Mouse (Mus musculus): ENCODE results near the gene E030018B13Rik. TPM values are rescaled to one million over a fixed set of nuclear protein-coding genes. Genes with fewer than 3 reads are reported as not detected.

The E030018B13Rik gene
- polyA plus RNA-seq, 1 experiment from 2014 or later, result not detected

DNA sequence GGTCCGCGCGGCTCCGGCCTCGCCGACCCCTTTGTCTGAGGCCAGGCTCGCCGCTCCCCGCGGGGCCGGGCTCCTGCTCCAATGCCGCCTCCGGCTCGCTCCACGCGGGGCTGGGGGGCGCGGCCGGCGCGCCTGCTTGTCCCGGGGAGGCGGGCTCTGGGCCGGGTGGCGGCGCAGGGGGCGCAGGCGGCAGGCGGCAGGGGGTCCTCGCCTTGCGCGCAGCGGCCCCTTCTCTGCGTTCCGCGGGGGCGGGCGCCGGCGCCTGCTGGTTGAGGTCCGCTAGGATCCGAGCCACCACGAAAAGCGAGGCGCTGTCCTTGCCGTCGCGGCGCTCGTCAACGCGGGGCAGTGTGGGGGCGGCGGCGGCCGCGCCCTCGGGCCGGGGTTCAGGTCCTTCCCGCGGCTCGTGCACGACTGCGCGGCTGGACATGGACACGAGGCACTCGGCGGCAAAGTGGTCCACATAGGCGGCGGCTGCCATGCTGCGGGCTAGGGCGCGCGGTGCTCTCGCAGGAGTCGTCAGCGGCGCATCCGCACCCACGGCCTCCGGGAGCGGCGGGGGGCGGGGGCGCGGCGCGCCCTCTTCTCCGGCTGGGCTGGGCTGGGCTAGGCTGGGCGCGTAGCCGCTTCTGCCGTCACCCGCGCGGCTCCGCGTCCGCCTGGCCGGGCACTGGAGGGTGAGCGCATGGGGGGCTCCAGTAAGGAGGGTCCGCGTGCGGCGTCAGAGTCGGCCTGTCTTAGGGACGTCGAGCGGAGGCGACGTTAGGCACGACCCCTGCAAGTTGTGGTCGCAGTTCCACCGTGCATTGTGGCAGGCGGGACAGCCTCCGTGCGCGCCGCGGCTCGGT, 21.6 kb downstream of the E030018B13Rik start:
- no peaks in the 10 kb centered on the region for H3K36me3 ChIP-seq (replicated peaks; ENCODE audit: control insufficient read depth, insufficient read depth)
- no peak; the same call in 1 of the 2 replicates for ATAC-seq (ENCODE audit: low FRiP score)
- peak overlapping the region; percentile 86 for H3K4me2 ChIP-seq (replicated peaks)
- peaks cover 32% of the 10 kb centered on the region for H3K4me1 ChIP-seq (replicated peaks; ENCODE audit: control insufficient read depth, insufficient read depth, low read length)
- DNase-seq (ENCODE audit: low spot score), result no peak
- H3K27me3 ChIP-seq (ENCODE audit: control insufficient read depth, insufficient read depth, low read length), result no peaks in the 10 kb centered on the region
- H3K27ac ChIP-seq, result peak overlapping the region; percentile 97
- H3K9ac ChIP-seq, result peak overlapping the region; percentile 91
- H3K4me3 ChIP-seq (replicated peaks; ENCODE audit: low read length), result peak overlapping the region; percentile 97
- under 1% methylated on average over 97 of the region's 121 CpGs for WGBS
- no peaks in the 10 kb centered on the region for H3K9me3 ChIP-seq (ENCODE audit: control insufficient read depth, low read length)

DNA sequence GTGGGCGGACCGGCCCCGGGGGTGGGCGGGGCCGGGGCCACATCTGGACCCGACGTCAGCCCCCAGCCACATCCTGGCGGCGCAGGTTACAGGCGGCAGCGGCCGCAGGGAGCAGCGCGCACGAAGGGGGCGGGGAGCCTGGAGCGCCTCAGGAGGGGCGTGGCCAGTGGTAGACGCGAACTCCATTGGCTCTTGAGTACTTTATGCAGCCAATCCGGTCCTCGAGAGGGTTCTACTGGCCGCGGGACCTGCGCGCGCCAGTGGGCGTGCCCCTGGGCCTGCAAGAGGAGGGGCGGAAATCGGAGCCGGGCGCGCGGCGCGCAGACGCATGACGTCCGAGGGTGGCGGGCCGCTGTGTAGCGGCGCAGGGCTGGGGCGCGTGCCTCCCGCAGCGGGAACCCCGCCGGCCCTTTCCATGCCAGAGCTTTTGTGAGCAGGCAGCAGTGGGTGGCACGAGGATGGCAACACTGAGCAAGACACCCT, 22.3 kb downstream of the E030018B13Rik start, which contains the start of gene Klf13:
Gene Klf13, minus strand, starts transcription at position 2 of the 483 bp plus-strand sequence.
- peak within 1 kb of the TSS; percentile 86 for H3K4me2 ChIP-seq (replicated peaks)
- no peaks in the 10 kb centered on the region for H3K27me3 ChIP-seq (ENCODE audit: control insufficient read depth, insufficient read depth, low read length)
- peaks cover 26% of the 10 kb centered on the region for H3K4me1 ChIP-seq (replicated peaks; ENCODE audit: control insufficient read depth, insufficient read depth, low read length)
- DNase-seq (ENCODE audit: low spot score) (peak; percentile 96), ATAC-seq (ENCODE audit: low FRiP score) (peak; percentile 95)
- H3K4me3 ChIP-seq (replicated peaks; ENCODE audit: low read length), result peak within 1 kb of the TSS; percentile 97
- H3K27ac ChIP-seq, result peak within 1 kb of the TSS; percentile 97
- no peaks in the 10 kb centered on the region for H3K9me3 ChIP-seq (ENCODE audit: control insufficient read depth, low read length)
- no peaks in the 10 kb centered on the region for H3K36me3 ChIP-seq (replicated peaks; ENCODE audit: control insufficient read depth, insufficient read depth)
- under 1% methylated on average over 47 of the region's 50 CpGs for WGBS
- peak within 1 kb of the TSS; percentile 91 for H3K9ac ChIP-seq

DNA sequence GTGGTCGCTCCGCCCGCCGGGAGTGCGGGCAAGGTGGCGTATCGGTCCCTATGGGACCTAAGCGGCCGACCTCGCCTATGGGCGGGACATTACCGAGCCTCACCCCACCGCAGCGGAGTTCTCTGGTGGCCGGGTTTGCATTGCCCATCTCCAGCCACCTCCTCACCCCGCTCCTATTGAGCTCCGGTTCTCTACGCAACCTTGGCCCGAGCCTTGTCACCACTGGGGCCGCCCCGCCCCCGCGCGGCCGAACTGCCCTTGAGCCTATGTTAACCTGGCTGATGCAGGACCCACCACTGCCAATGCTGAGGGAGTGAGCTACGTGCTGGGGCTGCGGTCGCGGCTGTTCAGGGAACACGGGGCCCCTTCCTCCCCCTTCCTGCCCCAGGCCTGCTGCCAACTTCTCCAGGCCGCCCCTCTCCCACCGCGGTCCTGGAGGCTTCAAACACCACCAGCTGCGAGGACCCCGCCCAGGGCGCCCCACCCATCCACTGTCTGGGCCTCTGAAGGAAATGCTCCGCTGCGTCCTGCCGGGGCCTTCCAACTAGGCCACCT, 22.8 kb downstream of the E030018B13Rik start:
- Histone ChIP-seq H3K27me3 (ENCODE audit: control insufficient read depth, insufficient read depth, low read length) (no peaks in the 10 kb centered on the region), H3K4me1 (replicated peaks; ENCODE audit: control insufficient read depth, insufficient read depth, low read length) (peaks cover 23% of the 10 kb centered on the region), H3K4me3 (replicated peaks; ENCODE audit: low read length) (peak overlapping the region; percentile 97), H3K9me3 (ENCODE audit: control insufficient read depth, low read length) (no peaks in the 10 kb centered on the region), H3K27ac (peak overlapping the region; percentile 97), H3K9ac (peak overlapping the region; percentile 90), H3K36me3 (replicated peaks; ENCODE audit: control insufficient read depth, insufficient read depth) (no peaks in the 10 kb centered on the region), H3K4me2 (replicated peaks) (peak overlapping the region; percentile 86)
- DNase-seq (ENCODE audit: low spot score) (peak; percentile 57), ATAC-seq (ENCODE audit: low FRiP score) (peak; percentile 46; the same call in 1 of the 2 replicates)
- under 1% methylated on average over 39 of the region's 39 CpGs for WGBS

DNA sequence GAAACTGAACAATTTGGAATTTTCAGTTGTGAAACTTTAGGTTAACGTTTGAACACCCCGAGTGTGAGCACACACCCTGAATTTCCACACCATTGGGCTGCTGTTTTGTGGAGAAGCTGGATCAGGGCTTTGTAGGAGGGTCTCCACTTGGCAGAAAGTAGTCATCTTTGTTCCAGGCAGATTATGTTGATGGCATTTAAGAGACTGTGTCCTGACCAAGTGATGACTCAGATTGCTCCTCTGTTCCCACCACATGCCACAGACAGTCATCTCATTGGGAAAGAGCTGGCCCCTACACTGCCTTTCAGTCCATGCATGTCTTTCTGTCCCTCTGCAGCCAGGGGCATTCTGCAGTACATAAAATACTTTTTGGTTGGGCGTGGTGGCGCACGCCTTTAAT, 23.7 kb downstream of the E030018B13Rik start:
- H3K27ac ChIP-seq, result peak overlapping the region; percentile 97; the same call in 1 of the 2 replicates
- H3K9ac ChIP-seq, result no peak overlapping the region
- 90% methylated on average over 5 of the region's 5 CpGs for WGBS
- no peaks in the 10 kb centered on the region for H3K36me3 ChIP-seq (replicated peaks; ENCODE audit: control insufficient read depth, insufficient read depth)
- H3K9me3 ChIP-seq (ENCODE audit: control insufficient read depth, low read length), result no peaks in the 10 kb centered on the region
- H3K27me3 ChIP-seq (ENCODE audit: control insufficient read depth, insufficient read depth, low read length), result no peaks in the 10 kb centered on the region
- DNase-seq (ENCODE audit: low spot score) (no peak), ATAC-seq (ENCODE audit: low FRiP score) (no peak)
- peaks cover 15% of the 10 kb centered on the region for H3K4me1 ChIP-seq (replicated peaks; ENCODE audit: control insufficient read depth, insufficient read depth, low read length)
- H3K4me2 ChIP-seq (replicated peaks), result peak overlapping the region; percentile 86; the same call in 1 of the 2 replicates
- H3K4me3 ChIP-seq (replicated peaks; ENCODE audit: low read length), result 0 out of 2 replicates have a peak overlapping the region, but pooled peaks have one; percentile 97

DNA sequence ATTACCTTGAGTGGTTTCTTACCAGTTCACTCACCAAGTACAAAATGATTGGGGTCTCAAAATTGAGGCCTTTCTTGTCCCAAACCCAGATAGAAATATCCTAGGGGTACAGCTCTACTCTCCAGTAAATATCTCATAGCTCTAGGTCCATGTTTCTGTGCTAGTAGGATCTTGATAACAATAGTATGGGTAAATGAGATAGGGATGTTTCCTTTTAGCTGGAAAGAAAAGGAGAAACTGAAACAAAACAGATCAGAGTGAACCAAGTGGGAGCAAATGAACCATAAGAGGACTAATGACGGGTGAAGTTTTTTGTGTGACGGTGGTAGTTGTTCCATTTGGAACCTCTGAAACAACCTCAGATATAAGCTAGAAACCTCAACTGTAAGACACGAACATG, 24.4 kb downstream of the E030018B13Rik start:
- DNase-seq (ENCODE audit: low spot score) (no peak), ATAC-seq (ENCODE audit: low FRiP score) (no peak)
- Histone ChIP-seq H3K27me3 (ENCODE audit: control insufficient read depth, insufficient read depth, low read length) (no peaks in the 10 kb centered on the region), H3K4me1 (replicated peaks; ENCODE audit: control insufficient read depth, insufficient read depth, low read length) (peaks cover 7% of the 10 kb centered on the region; the same call in 1 of the 2 replicates), H3K4me3 (replicated peaks; ENCODE audit: low read length) (no peak overlapping the region), H3K4me2 (replicated peaks) (no peak overlapping the region), H3K9ac (no peak overlapping the region), H3K36me3 (replicated peaks; ENCODE audit: control insufficient read depth, insufficient read depth) (no peaks in the 10 kb centered on the region), H3K9me3 (ENCODE audit: control insufficient read depth, low read length) (no peaks in the 10 kb centered on the region), H3K27ac (no peak overlapping the region)
- 88% methylated on average over 3 of the region's 3 CpGs for WGBS

DNA sequence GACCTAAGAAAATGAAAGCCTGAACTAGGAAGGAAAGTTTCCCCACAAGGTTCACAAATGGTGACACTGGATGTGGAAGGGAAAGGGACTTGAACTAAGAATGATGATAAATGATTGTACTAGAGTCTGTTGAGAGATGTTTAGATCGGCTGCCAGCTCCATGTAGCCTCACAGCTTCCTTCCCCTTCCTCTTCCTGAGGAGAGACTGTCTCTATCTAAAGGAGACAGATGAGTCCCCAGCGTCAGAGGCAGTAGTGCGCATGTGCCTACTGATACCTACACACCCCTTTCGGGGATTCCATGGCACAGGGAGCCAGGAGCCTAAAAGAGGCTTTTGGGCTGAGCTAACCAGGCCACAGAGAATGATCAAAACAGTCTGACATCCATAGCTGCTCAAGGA, 24.8 kb downstream of the E030018B13Rik start:
- no peak overlapping the region for H3K9ac ChIP-seq
- no peak overlapping the region for H3K4me3 ChIP-seq (replicated peaks; ENCODE audit: low read length)
- H3K27ac ChIP-seq, result no peak overlapping the region
- 0 out of 2 replicates have a peak, but pooled peaks cover 5% of the 10 kb centered on the region for H3K4me1 ChIP-seq (replicated peaks; ENCODE audit: control insufficient read depth, insufficient read depth, low read length)
- WGBS, result 82% methylated on average over 4 of the region's 4 CpGs
- H3K4me2 ChIP-seq (replicated peaks), result no peak overlapping the region
- ATAC-seq (ENCODE audit: low FRiP score) (no peak), DNase-seq (ENCODE audit: low spot score) (no peak)
- H3K9me3 ChIP-seq (ENCODE audit: control insufficient read depth, low read length), result no peaks in the 10 kb centered on the region
- H3K27me3 ChIP-seq (ENCODE audit: control insufficient read depth, insufficient read depth, low read length), result no peaks in the 10 kb centered on the region
- H3K36me3 ChIP-seq (replicated peaks; ENCODE audit: control insufficient read depth, insufficient read depth), result no peaks in the 10 kb centered on the region

DNA sequence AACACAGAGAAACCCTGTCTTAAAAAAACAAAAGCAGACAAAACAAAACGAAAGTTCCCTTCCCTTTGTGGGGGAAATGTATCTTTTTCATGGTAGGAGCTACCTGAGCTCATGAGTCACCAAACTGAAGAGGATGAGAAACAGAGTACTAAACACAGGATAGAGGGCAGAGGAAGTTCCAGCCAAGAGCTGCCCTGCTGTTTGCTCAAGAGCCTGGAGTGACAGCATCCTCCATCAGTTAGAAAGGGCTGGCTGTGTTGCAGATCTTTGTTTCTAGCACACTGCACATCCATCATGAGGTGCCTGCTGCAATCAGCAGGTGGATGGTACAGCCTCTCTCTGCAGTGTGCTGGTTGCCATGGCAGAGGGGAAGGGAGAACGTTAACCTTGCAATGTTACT, 27.3 kb downstream of the E030018B13Rik start:
- WGBS, result 36% methylated on average over 2 of the region's 2 CpGs
- no peak overlapping the region for H3K4me2 ChIP-seq (replicated peaks)
- H3K27ac ChIP-seq, result no peak overlapping the region
- no peaks in the 10 kb centered on the region for H3K36me3 ChIP-seq (replicated peaks; ENCODE audit: control insufficient read depth, insufficient read depth)
- DNase-seq (ENCODE audit: low spot score), result no peak
- H3K27me3 ChIP-seq (ENCODE audit: control insufficient read depth, insufficient read depth, low read length), result no peaks in the 10 kb centered on the region
- no peak overlapping the region for H3K4me3 ChIP-seq (replicated peaks; ENCODE audit: low read length)
- 0 out of 2 replicates have a peak, but pooled peaks cover 5% of the 10 kb centered on the region for H3K4me1 ChIP-seq (replicated peaks; ENCODE audit: control insufficient read depth, insufficient read depth, low read length)
- no peak for ATAC-seq (ENCODE audit: low FRiP score)
- H3K9me3 ChIP-seq (ENCODE audit: control insufficient read depth, low read length), result no peaks in the 10 kb centered on the region
- no peak overlapping the region for H3K9ac ChIP-seq

DNA sequence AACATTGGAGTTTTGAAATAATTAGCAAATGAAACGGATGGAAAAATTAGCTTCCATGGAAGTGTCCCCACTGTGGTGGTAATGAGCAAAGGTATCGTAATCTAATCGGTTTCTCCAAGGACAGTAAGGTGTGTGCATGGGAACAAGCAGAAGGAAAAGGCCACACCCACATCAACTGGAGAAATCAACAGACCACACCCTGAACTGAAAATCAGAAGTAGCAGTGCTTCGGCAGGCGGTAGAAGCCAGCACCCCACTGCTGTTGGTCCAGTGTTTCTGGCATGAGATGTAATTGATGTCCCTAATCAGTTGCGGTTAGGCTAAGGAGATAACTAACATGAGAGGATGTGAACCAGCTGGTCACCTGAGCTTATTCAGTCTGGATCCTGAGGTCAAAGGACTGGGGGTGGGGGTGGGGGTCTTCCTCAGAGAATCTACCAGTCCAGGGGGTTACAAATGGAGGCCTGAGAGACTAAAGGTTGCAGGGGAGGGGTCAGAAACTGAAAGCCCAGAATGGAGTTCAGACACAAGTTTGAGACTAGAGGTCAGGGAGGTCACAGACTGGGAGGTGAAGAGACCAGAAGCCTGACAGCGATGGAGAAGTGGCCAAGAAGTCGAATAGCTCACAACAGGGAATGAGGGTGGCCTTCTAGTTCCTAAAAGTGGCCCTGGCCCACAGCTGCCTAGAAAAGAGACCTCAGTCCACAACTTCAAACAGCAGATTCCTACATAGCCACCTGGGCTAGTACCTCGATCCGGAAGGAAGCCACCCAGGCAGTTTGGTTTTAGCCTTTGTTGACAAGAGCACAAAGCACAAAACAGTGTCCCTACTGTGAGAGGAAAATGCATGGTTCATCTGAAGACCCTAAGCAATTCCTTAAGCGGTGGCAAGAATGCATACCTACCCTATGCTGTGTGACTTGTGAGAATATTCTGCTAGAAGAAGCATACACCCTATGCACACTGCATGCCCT, 31.1 kb downstream of the E030018B13Rik start:
- Histone ChIP-seq H3K4me1 (replicated peaks; ENCODE audit: control insufficient read depth, insufficient read depth, low read length) (no peaks in the 10 kb centered on the region), H3K27me3 (ENCODE audit: control insufficient read depth, insufficient read depth, low read length) (no peaks in the 10 kb centered on the region), H3K36me3 (replicated peaks; ENCODE audit: control insufficient read depth, insufficient read depth) (no peaks in the 10 kb centered on the region), H3K4me3 (replicated peaks; ENCODE audit: low read length) (no peak overlapping the region), H3K4me2 (replicated peaks) (no peak overlapping the region), H3K9ac (no peak overlapping the region), H3K9me3 (ENCODE audit: control insufficient read depth, low read length) (no peaks in the 10 kb centered on the region), H3K27ac (no peak overlapping the region)
- DNase-seq (ENCODE audit: low spot score) (no peak), ATAC-seq (ENCODE audit: low FRiP score) (no peak)
- WGBS, result 47% methylated on average over 11 of the region's 11 CpGs

Data from hindbrain, embryonic 14.5 days (tissue).